Mouse (Mus musculus) neutrophil, adult 5-6 weeks (primary cell): ENCODE results near the gene Zswim1. TPM values are rescaled to one million over a fixed set of nuclear protein-coding genes. Genes with fewer than 3 reads are reported as not detected.

Source experiments
- ATAC-seq: fragments of 151-379, 151-347 bp; 2 replicates; pipeline ENCODE4 v1.8.0; 2017; ENCODE audit warnings: mild to moderate bottlenecking, moderate TSS enrichment; ENCODE audit not compliant: insufficient number of reproducible peaks, poor library complexity, low FRiP score, severe bottlenecking; ENCODE audit errors: extremely low read depth
- total RNA-seq: library from RNA; stranded (forward); fragments of 200-1000 nt; gene quantifications from 2 replicates; pipeline ENCODE4 v1.2.3, GENCODE M21; 2017

Gene Zswim1
- 1.8 and 2.9 TPM in 2 replicates for total RNA-seq

- peak; percentile 98 for ATAC-seq
Measured at GRCm38 (mm10) chr2:164822636-164823165, at the start of gene Zswim1. TSS of gene Zswim1 (plus strand) at chr2:164822686.

- no peak for ATAC-seq
Measured at GRCm38 (mm10) chr2:164773229-164773988, 49.1 kb upstream of the Zswim1 start.

DNA sequence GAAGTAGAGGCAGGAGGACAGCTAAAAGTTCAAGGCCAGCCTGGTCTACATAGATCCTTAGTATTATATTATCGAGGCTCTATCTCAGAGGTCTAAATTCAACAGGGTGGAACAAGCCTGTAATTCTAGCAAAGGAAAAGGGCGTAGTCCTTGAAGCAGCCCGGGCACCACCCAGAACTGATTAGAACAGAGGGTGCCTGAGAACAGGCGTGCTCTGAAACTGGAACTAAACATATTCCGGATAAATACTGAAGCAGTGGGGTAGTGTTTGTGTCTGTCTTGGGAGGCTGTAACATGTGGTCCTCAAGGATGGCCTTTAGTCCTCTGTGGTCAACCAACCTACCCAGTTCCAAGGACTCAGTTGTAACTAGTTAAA, 48.5 kb upstream of the Zswim1 start:
- no peak for ATAC-seq

DNA sequence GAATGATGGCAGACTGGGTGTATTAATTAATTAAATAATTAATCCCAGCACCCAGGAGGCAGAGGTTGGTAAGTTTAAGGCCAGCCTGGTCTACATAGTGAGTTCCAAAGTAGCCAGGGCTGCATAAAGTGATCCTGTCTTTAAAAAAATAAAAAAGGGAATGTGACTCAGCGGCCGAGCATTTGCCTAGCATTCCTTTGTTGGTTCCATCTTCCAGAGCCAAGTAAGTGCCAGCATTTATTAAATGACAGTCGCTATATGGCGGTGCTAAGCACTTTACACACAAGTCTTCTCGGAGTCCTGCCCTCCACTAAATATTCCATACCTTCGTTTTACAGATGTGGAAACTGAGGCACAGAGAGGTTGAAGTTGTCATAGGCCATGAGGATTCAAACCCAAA, 46.4 kb upstream of the Zswim1 start:
- ATAC-seq, result no peak

- ATAC-seq, result no peak
Measured at GRCm38 (mm10) chr2:164776801-164777200, 45.7 kb upstream of the Zswim1 start.

- no peak for ATAC-seq
Measured at GRCm38 (mm10) chr2:164777246-164778014, 45.1 kb upstream of the Zswim1 start.

DNA sequence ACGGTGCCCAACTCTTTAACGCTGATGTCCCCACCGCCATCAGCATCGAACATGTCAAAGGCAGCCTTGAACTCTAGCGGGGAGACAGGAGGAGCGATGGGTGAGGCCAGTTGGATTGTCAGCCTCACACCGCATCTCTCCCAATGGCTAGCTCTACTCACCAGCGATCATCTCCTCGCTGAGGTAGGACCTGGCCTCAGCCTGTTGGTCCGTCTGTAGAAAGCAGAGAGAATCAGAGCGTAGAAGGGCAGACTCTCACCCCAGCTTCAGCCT, 44.5 kb upstream of the Zswim1 start:
- ATAC-seq, result no peak

DNA sequence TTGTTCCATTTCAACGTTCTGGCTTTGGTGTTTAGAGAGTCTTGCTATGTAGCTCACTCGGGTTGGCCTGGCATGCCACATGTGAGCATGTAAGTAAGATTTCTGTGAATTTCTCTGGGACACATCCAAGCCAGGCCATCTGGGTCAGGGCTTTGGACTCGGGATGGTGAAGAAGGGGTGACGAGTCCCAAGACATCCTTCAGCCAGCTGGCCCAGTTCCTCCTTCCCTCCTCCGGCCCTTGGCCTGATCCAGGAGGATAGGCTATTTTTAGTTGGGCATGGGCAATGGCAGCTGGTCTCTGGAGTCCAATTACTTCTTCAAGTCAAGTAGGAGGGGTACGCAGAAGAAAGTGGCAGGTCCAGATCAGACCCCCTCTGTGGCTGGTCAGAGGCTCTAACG, 43.7 kb upstream of the Zswim1 start:
- ATAC-seq, result no peak

DNA sequence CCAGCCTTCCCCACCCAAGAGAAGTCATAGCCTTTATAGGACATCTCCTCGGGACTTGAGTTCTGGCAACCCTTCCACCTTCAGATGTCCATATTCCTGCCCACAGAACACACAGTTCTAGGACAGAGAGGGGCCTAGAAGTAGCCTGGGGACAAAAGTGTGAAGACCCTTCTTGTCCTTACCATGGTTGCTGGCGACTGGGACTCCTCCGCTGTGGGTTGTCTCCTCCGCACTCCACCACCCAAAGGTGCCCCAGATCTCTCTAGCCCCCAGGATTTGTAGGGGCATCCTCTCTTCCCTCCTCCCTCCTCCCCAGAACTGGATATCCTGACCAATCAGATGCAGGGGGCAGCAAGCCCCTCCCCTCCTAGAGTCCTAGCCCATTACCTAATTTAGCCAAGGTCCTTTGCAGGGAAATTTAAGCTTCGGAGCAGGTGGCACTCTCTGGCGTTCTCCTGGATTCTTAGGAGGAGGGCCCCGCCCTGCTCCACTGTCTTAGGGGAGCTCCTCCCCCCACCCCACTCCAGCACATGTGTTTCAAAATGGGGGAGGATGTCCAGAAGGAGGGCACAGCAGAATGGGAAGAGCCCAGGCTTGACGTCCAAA, 42.9 kb upstream of the Zswim1 start, which contains the start of gene Tnnc2:
Gene Tnnc2, minus strand, starts transcription at position 487 of the 606 bp plus-strand sequence.
- ATAC-seq, result no peak

GRCm38 (mm10) chr2:164781876-164782275, 40.6 kb upstream of the Zswim1 start:
- ATAC-seq, result no peak

- ATAC-seq, result no peak
Measured at GRCm38 (mm10) chr2:164783926-164784581, 38.4 kb upstream of the Zswim1 start.

DNA sequence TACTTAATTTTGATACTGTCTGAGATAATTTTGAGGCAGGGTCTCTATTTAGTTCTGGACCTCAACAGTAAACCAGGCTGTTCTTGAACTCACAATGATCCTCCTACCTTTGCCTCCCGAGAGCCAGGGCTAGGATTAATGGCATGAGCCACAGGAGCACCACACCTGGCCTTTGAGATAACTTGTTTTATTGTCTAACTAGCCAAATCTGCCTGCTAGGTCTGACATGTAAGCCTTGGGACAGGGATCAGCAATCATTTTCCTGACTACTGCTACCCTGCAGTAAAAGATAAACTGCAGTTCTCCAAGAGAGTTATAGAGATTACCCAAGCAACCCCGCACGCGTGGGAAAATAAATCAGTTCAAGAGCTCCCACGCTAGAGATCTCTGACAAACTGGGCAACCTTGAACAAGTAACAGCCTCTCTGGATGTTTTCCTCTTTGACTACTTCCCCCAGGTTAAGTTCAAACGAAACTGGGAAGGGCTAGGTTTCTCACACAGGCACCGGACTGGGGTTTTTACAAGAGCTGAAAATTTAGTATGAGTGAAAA, 37.5 kb upstream of the Zswim1 start:
- no peak for ATAC-seq

DNA sequence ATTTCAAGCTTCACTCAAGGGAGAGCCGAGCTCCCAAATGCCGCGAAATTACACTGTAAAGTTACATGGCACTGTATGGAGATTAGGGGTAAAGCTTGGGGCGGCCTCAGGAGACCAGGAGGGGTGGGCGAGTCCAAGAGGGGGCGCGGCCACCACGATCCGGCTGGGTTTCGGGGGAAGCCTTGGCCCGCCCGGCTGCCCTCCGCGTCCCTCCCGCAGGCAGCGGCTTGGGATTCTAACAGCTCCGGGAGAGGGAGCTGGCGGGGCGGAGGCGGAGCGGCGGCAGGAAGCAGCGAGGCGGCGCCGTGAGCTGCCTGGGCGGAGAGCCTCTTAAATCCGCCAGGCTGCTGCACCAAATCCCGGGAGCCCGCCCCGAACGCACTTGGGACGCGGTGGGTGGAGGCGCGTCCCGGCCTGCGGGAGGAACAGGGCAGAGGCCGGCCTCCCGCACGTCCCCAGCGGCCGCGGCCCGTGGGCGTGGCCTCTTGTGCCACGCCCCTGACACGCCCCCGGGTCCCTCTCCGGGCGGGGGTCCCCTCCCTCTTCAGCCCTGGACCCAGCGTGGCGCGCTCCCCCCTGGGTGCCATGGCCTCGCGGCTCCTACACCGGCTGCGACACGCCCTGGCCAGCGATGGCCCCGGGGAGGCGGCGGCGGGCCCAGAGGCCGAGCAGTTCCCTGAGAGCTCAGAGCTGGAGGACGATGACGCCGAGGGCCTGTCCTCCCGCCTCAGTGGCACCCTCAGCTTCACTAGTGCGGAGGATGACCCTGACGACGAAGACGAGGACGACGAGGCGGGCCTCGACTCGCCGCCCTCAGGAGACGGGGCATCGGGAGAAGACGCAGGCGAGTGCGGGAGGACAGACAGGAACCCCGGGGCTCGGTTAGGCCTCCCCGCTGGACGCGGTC, 36.8 kb upstream of the Zswim1 start, which contains the start of gene Snx21:
Gene Snx21, plus strand, starts transcription at position 343 of the 907 bp plus-strand sequence.
- ATAC-seq, result peak; percentile 47

DNA sequence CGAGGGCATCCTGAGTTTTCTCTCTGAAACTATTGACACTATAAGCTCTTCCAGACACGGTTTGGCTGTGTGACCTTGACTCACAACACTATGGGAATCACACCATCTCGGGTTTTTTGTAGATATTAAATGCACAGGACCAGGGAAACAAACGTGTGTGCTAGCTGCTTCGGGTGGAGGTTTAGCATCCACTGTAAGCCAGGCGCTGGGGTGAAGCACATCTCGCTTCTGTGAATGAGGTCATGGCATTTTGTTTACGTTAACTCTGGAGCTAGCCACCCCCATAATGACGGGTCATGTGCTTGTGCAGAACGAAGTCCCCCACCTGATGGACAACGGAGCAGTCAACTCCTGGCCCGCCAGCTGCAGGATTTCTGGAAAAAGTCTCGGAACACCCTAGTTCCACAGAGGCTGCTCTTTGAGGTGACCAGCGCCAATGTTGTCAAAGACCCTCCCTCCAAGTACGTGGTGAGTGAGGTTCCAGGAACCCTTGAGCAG, 36.0 kb upstream of the Zswim1 start:
- ATAC-seq, result no peak

- ATAC-seq, result no peak
Measured at GRCm38 (mm10) chr2:164787032-164787431, 35.5 kb upstream of the Zswim1 start.

DNA sequence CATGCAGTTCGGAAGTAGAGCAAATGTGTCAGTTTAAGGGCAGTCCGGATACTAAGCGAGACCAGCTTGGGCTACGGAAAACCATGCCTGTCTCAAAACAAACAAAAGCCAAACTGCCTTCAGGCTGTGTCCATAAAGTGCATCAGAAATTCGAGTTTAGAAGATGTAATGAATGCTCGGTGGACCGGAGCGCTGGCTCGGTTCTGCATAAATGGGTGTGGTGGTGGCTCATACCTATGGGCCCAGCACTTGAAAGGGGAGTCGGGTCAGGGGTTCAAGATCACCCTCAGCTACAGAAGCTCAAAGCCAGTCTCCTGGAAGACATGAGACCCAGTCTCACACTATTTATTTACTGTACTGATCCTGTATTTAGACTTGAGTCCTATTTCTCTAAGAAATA, 34.7 kb upstream of the Zswim1 start:
- no peak for ATAC-seq

DNA sequence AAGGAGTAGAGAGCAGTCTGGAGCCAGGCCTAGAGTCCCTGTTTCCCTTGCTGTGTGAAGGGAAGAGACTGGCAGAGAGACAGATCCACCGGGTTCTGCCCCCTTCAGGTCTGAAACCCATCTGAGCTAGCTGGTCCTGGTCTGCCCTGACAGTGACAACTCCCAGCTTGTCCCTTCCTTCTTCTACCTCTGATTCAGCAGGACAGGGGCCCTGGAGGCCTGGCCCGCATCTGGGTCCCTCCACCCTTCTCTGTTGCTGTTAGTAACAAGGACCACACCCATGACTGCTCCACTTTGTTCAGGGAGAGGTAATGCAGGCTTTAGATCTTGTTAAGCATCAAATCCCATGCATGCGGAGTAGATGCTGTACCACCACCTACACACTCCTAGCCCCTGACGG, 34.1 kb upstream of the Zswim1 start:
- no peak for ATAC-seq

GRCm38 (mm10) chr2:164790451-164790850, 32.0 kb upstream of the Zswim1 start:
- ATAC-seq, result no peak
